Mouse (Mus musculus) brain, embryonic 14.5 days (tissue): ENCODE results near the gene Nrip1. TPM values are rescaled to one million over a fixed set of nuclear protein-coding genes. Genes with fewer than 3 reads are reported as not detected.

Experiments
- DNase-seq: peaks from one replicate; pipeline ENCODE4 v3.0.0-alpha.2; 2011; ENCODE audit warnings: low read depth
- CTCF ChIP-seq: fragments of 200-500 bp; IDR thresholded peaks from 2 replicates; pipeline ENCODE4 v1.5.1; 2012; ENCODE audit warnings: inconsistent platforms, mild to moderate bottlenecking, moderate library complexity, borderline replicate concordance; ENCODE audit not compliant: insufficient read depth, insufficient read length; ENCODE audit errors: extremely low read depth
- POLR2A ChIP-seq: fragments of 200-500 bp; IDR thresholded peaks from 2 replicates; pipeline ENCODE4 v1.6.1; 2012; ENCODE audit warnings: mild to moderate bottlenecking, inconsistent platforms, borderline replicate concordance; ENCODE audit not compliant: poor library complexity, insufficient read depth, insufficient read length, severe bottlenecking; ENCODE audit errors: extremely low read depth
- polyA plus RNA-seq: library from polyadenylated mRNA; depleted of rRNA; stranded (reverse); fragments of >200 nt; gene quantifications from 2 replicates; pipeline ENCODE4 v1.2.3, GENCODE M21; 2012

The Nrip1 gene
- polyA plus RNA-seq, 1 experiment: 10.4 TPM

DNA sequence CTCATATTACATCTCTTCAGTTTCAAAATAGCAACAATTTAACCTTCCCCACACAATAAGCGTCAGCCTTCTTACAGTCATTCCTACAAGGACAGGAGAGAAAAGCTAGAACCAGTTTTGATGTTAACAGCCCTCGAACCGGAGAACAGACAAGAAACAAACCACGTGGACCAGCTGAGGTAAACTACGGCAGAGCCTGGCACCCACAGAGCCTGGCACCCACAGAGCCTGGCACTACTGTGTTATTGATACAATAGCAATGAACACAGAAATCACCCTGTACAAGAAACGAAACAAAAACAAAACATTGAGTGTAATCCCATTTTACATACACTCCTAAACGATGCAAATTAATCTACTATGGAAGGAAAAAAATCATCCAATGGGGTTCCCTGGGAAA, 42.4 kb downstream of the Nrip1 start:
- no peak for DNase-seq
- TF ChIP-seq CTCF: no peak
- TF ChIP-seq POLR2A: no peak

DNA sequence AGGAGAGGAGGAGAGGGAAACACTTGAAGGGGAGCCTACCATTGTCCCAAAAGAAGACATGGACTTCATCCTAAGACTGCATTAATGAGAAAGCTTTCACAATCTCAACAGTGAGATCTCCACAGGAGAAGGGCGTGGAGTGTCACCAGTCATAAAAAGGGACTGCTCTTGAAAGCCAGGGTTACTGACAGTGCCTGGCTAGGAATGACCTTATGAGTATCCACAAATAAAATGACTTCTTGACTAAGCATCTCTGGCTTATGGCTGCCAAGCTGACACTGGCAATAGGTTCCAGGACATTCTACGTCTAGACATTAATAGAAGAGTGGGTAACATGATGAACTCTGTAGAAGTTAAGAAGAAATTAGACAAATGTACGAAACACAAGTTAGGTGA, 48.3 kb downstream of the Nrip1 start:
- no peak for TF ChIP-seq POLR2A
- no peak for TF ChIP-seq CTCF
- no peak for DNase-seq

DNA sequence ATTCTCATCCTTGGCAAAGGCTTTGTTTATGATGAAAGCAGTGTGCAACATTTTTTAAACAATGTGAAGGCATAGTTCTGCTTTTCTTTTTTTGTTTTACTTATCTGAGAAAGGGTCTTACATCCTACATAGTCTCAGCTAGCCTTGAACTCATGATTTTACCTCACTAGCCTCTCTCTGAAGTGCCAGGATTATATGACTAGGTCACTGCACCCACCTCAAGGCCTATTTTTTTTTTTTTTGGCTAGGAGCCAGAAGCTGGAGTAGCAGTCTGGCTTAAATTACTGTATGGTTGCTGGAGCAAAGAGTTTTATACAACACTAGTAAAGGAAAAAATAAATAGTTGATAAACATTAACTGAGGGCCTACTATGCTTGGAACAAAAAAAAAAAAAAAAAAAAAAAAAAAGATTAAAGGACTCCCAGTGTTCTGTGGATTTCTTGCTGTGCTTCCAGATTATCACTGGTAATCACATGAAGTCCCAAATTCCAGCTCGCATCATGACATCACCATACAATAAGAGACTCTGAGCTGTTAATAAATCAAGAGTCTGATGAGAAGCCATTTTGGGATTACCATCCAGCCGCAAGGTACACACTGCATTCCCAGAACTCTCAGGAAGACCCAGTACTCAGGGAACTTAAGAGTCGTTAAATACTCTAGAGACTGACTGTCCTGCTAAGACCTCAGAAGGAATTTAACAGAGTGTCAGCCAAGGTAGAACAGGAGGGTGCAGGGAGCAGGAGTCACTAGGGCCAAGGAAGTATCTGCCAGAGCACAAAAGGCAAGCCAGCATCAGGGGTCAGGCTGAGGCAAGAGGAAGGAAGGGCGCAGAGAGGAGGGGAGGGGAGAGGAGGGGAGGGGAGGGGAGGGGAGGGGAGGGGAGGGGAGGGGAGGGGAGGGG, 49.0 kb downstream of the Nrip1 start:
- TF ChIP-seq CTCF (no peak), POLR2A (no peak)
- DNase-seq: no peak

DNA sequence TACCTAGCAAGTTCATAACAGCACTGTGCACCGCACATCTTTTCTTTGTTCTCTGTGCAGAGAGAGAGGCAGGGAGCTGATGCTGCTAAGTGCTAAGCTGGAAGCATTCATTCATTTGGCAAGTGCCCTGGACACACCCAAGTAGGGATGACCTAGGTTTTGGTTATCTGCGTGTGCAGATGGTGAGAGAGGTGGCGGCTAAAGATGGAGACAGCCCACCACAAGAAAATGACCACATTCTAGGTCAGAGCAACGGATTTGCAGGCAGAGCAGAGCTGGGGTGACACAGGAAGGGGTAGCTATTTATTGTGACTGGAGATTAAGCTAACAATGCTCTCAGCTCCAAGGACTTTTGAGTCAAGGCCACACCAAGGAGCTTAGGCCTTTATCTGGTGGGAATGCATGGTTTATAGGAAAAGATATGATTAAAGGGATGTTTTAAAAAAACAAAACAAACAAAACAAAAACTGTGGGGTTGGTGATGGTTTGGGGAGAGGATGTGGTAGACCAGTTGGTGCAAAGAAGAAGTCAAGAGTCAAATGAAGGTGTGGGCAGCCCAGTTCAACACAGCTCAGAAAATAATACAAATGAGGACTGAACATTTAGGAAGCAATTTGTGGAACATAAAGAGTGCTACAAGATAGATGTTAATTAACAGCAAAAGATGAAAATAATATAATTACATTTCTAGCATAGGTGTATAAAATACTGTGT, 49.9 kb downstream of the Nrip1 start:
- TF ChIP-seq POLR2A (no peak), CTCF (no peak)
- DNase-seq: no peak

DNA sequence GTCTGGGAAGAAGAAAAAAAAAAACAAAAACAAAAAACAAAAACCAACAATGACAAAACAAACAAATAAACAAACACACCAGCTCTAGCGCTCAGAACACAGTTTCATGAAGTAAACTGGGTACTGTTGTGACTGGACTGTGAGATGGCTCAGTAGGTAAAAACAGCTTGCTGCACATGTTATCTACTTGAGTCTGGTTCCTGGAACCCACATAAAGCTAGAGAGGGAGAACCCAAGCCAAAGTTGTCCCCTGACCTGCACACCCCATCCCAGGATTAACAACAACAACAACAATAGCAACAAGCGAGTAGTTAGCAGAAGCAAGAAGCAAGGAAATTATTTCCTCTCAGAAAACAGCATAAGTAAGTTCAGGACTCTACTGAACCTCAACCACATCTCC, 50.5 kb downstream of the Nrip1 start:
- DNase-seq: no peak
- TF ChIP-seq CTCF (no peak), POLR2A (no peak)

DNA sequence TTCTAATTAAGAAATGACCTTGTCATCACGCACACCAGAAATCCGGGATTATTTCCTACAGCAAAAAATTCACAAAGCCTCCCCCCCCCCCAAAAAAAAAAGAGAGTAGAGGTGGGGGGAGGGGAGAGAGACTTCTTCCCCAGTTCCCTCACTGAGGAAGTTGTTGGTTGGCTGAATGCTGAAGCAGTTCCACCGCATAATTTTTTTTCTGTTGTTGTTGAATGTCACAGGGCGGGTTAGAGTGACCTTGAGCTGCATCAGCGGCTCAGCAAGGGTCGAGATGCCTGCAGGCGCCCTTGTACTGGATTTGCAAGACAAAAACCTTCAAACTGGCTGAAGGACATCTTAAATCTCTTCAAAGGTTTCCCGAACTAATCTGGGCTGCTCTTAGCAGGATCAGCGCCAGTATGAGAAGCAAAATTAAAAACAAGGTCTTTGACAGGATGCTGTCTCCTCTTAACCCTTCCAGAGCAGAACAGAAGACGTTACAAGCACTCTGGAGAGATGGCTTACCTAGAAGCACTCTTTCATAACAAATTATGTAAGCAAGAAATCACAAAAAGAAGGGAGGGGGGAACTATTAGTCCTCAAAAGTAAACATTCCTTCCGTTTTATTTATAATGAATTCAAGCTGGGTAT, 52.0 kb downstream of the Nrip1 start:
- DNase-seq: peak; percentile 91
- no peak for TF ChIP-seq CTCF
- no peak for TF ChIP-seq POLR2A

DNA sequence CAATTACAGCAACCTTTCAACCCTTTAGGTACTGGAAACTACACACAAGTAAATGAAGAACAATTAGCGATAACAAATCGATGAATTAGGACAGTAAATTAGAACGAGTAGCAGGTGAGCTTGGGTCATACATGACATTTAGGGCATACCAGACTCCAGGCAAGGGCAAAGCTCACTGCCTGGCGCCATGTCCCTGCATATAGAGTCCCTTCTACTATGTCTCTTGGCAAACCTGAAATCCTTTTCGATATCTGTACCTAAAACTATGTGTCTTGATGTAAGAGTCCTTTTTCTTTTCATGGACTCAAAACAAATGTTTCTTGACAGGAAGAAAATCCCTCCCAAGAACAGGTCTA, 53.5 kb downstream of the Nrip1 start:
- DNase-seq: no peak
- TF ChIP-seq POLR2A: no peak
- no peak for TF ChIP-seq CTCF

DNA sequence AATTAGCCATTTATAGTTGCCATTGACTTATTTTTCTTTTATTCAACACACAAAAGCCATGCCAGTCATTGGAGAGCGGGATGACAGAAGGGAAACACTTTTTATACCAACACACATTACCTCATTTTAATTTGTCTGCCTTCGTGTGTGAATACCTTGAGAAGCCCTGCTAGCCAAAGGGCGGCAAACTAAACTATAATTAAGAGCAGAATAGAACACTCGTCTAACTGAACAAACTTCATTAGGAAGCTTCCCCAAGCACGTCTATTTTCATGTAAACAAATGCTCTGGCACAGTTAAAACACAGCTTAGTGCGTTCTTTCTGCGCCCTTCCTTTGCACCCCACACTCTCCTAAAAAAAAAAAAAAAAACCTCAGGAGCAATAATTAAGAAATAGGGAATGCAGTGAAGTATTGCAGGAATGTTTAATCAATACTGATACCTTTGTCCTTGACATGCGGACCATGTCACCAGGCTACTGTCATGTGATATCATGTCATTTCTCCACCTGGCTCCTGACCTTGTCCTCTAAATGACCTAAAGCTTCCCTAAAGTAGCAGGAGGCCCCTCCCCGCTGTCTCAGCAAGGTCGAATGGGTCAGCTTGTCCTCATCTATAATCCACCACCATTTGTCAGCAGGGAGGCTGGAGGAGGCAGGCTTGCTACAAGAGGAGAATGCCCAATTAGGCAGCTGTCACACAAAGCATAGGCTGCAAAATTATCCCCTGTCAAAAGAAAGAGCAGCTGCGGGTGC, 54.1 kb downstream of the Nrip1 start:
- TF ChIP-seq POLR2A (no peak), CTCF (no peak)
- DNase-seq: peak; percentile 95

DNA sequence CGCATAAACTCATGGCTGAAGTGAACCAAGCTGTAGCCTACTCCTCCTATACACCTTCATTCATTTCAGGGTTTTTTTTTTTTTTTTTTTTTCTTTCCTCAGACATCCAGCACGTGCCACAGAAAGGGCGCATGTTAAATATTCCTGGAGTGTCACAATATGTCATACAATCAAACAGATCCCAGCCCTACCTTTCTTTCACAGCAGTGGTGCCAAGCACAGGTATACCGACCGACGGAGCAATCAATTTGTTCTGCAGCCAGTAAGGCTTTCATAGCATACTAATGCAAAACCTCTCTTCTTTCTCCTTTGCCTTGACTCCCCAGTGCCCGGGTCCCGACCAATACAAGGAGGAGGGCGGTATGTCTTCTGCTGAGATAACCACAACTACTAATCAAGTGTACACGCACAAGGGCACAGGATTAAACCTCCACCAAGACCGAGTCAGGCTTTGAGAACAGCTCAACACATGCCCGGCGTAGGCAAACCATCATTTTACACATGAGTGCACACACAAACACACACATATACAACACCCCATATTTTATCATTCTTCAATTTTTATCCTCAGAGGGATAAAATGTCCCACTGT, 55.2 kb downstream of the Nrip1 start:
- no peak for TF ChIP-seq POLR2A
- TF ChIP-seq CTCF: no peak
- DNase-seq: peak; percentile 53

DNA sequence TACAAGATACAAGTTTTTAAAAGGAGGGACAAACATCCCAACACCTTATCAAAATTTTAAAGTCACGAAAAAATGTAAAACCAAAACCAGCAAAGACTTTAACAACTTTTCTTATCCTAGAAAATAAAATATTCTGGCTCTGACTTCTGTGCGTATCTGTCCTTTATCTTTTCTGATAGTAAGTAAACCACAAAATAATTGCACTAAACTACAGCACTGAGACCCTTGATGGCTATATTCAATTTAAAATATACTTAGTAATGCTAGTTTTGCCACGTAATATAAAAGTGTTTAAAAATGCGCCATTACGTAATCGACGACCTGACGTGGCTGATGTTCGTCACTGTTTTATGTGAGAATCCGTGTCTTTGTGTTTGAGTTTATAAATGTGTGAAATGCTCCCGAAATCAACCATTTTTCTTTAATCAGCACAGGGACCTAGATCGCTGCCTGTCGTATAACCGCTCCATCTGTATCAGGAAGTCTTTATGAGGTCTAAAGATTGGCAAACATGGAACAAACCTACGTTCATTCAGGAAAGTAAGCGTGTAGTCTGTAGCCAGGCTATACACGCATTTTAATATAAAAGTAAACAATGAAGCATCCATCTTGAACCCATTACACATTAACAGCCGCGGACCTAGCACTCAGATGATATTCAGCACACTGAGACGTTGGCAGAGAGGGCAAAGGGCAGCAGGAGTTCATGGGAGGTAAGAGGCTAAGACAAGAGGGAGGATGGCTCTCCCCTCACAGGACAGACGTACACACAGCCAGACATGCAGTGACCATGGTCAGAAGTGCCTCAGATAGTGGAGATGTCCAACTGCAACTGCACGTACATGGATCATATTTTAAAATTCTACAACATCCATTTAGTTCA, 56.4 kb downstream of the Nrip1 start:
- no peak for DNase-seq
- TF ChIP-seq POLR2A (no peak), CTCF (no peak)
